Comparison of ENCODE assay signal across 50 mouse cellular contexts in genomic region chr8:65032107-65032506, GRCm38 (mm10). TPM values are rescaled to one million over a fixed set of nuclear protein-coding genes. Genes with fewer than 3 reads are reported as not detected.
"Had no signal": no experiment of that assay in that cellular context is flagged by ENCODE, and none has a peak within 500 bp of the region (broad histone marks: within the 10 kb centered on the region; RNA-seq: fewer than 3 reads in every experiment).

No protein-coding gene starts in this region.

- DNase-seq: heart, postnatal 10 days; heart, postnatal 14 days; heart, postnatal 36 days; heart, postnatal 4 days; kidney, adult 11 months; kidney, adult 18-20 months; kidney, adult 8-10 months; kidney, adult 9 months; kidney, postnatal 10 days; kidney, postnatal 14 days; kidney, postnatal 25 days; kidney, postnatal 36 days; kidney, postnatal 4 days; layer of hippocampus, adult 9-11 months; layer of hippocampus, postnatal 36 days had no signal

- H3K27me3 ChIP-seq: heart, embryonic 12.5 days; heart, embryonic 13.5 days; heart, embryonic 15.5 days; hindbrain, embryonic 12.5 days; hindbrain, embryonic 13.5 days; hindbrain, embryonic 15.5 days; intestine, embryonic 15.5 days; kidney, embryonic 15.5 days had no signal

- H3K4me2 ChIP-seq: heart, embryonic 11.5 days; heart, embryonic 12.5 days; heart, embryonic 13.5 days; heart, embryonic 15.5 days; hindbrain, embryonic 12.5 days; hindbrain, embryonic 13.5 days; hindbrain, embryonic 14.5 days; hindbrain, embryonic 15.5 days; intestine, embryonic 15.5 days; kidney, embryonic 15.5 days had no signal

- H3K9me3 ChIP-seq: heart, embryonic 10.5 days; heart, embryonic 12.5 days; heart, embryonic 13.5 days; heart, embryonic 15.5 days; hindbrain, embryonic 10.5 days; hindbrain, embryonic 12.5 days; hindbrain, embryonic 13.5 days; hindbrain, embryonic 15.5 days; intestine, embryonic 15.5 days; kidney, embryonic 15.5 days had no signal

- H3K4me3 ChIP-seq: heart, embryonic 10.5 days; heart, embryonic 12.5 days; heart, embryonic 13.5 days; heart, embryonic 15.5 days; hindbrain, embryonic 10.5 days; hindbrain, embryonic 12.5 days; hindbrain, embryonic 13.5 days; hindbrain, embryonic 15.5 days; intestine, embryonic 15.5 days; kidney, embryonic 15.5 days; layer of hippocampus, adult 2 months; left cerebral cortex, adult 2 months had no signal

- ATAC-seq: hindbrain, embryonic 16.5 days; hindbrain, postnatal 0 days; inflammation-experienced regulatory T-cells, adult 6 months; intestine, embryonic 15.5 days; intestine, embryonic 16.5 days; intestine, postnatal 0 days had no signal

- H3K36me3 ChIP-seq: heart, embryonic 10.5 days; heart, embryonic 12.5 days; heart, embryonic 13.5 days; heart, embryonic 15.5 days; hindbrain, embryonic 10.5 days; hindbrain, embryonic 12.5 days; hindbrain, embryonic 13.5 days; hindbrain, embryonic 15.5 days; intestine, embryonic 15.5 days; kidney, embryonic 15.5 days had no signal

- H3K27ac ChIP-seq: heart, embryonic 10.5 days; heart, embryonic 13.5 days; heart, embryonic 15.5 days; hindbrain, embryonic 10.5 days; hindbrain, embryonic 12.5 days; hindbrain, embryonic 13.5 days; hindbrain, embryonic 14.5 days; hindbrain, embryonic 15.5 days; hindbrain, postnatal 0 days; intestine, embryonic 15.5 days; kidney, embryonic 15.5 days; kidney, postnatal 0 days; layer of hippocampus, adult 2 months; left cerebral cortex, adult 2 months had no signal

- H3K9ac ChIP-seq: heart, embryonic 12.5 days; heart, embryonic 13.5 days; heart, embryonic 15.5 days; hindbrain, embryonic 12.5 days; hindbrain, embryonic 13.5 days; hindbrain, embryonic 14.5 days; hindbrain, embryonic 15.5 days; intestine, embryonic 15.5 days; kidney, embryonic 15.5 days had no signal

RNA-seq across cellular contexts. Expression of gene Apela, which starts 5.0 kb away (rescaled TPM):
- total RNA-seq: heart, postnatal 14 days; heart, postnatal 36 days; hematopoietic stem cell, adult 5-6 weeks; layer of hippocampus, adult 18-20 months; layer of hippocampus, adult 8-10 months; layer of hippocampus, postnatal 10 days; layer of hippocampus, postnatal 36 days; left cerebral cortex, adult 18-20 months; left cerebral cortex, adult 2 months had no signal
- polyA plus RNA-seq: inflammation-experienced regulatory T-cells, adult 6 months; large intestine, adult 2 months had no signal

RNA-seq across cellular contexts. Expression of gene Trim60, which starts 13.7 kb away (rescaled TPM):
- total RNA-seq: heart, postnatal 10 days; heart, postnatal 14 days; heart, postnatal 25 days; heart, postnatal 36 days; heart, postnatal 4 days; hematopoietic stem cell, adult 5-6 weeks; hindbrain, postnatal 0 days; layer of hippocampus, adult 18-20 months; layer of hippocampus, adult 2 months; layer of hippocampus, adult 8-10 months; layer of hippocampus, postnatal 10 days; layer of hippocampus, postnatal 14 days; layer of hippocampus, postnatal 25 days; layer of hippocampus, postnatal 36 days; left cerebral cortex, adult 18-20 months; left cerebral cortex, adult 2 months had no signal
- polyA plus RNA-seq: heart, embryonic 10.5 days; heart, embryonic 11.5 days; heart, embryonic 13.5 days; heart, embryonic 14.5 days; heart, embryonic 15.5 days; heart, embryonic 16.5 days; heart, postnatal 0 days; hindbrain, embryonic 10.5 days; hindbrain, embryonic 11.5 days; hindbrain, embryonic 12.5 days; hindbrain, embryonic 13.5 days; hindbrain, embryonic 15.5 days; hindbrain, embryonic 16.5 days; hindbrain, postnatal 0 days; inflammation-experienced regulatory T-cells, adult 6 months; intestine, embryonic 14.5 days; intestine, embryonic 15.5 days; intestine, embryonic 16.5 days; intestine, postnatal 0 days; large intestine, adult 2 months had no signal

RNA-seq across cellular contexts. Expression of gene Trim61, which starts 13.8 kb away (rescaled TPM):
- total RNA-seq: heart, postnatal 10 days; heart, postnatal 14 days; heart, postnatal 25 days; heart, postnatal 36 days; heart, postnatal 4 days; hematopoietic stem cell, adult 5-6 weeks; hindbrain, postnatal 0 days; layer of hippocampus, adult 18-20 months; layer of hippocampus, adult 2 months; layer of hippocampus, adult 8-10 months; layer of hippocampus, postnatal 10 days; layer of hippocampus, postnatal 14 days; layer of hippocampus, postnatal 25 days; layer of hippocampus, postnatal 36 days; left cerebral cortex, adult 18-20 months; left cerebral cortex, adult 2 months had no signal
- polyA plus RNA-seq: heart, embryonic 15.5 days; heart, postnatal 0 days; hindbrain, embryonic 10.5 days; hindbrain, embryonic 11.5 days; hindbrain, embryonic 12.5 days; hindbrain, embryonic 13.5 days; hindbrain, embryonic 15.5 days; hindbrain, embryonic 16.5 days; hindbrain, postnatal 0 days; inflammation-experienced regulatory T-cells, adult 6 months; intestine, embryonic 14.5 days; intestine, embryonic 15.5 days; large intestine, adult 2 months had no signal

RNA-seq across cellular contexts. Expression of gene Gm10663, which starts 42.7 kb away (rescaled TPM):
- total RNA-seq: heart, postnatal 10 days; heart, postnatal 14 days; heart, postnatal 25 days; heart, postnatal 36 days; heart, postnatal 4 days; hematopoietic stem cell, adult 5-6 weeks; hindbrain, postnatal 0 days; layer of hippocampus, adult 18-20 months; layer of hippocampus, adult 2 months; layer of hippocampus, adult 8-10 months; layer of hippocampus, postnatal 10 days; layer of hippocampus, postnatal 14 days; layer of hippocampus, postnatal 25 days; layer of hippocampus, postnatal 36 days; left cerebral cortex, adult 18-20 months; left cerebral cortex, adult 2 months had no signal
- polyA plus RNA-seq: heart, embryonic 10.5 days; heart, embryonic 11.5 days; heart, embryonic 12.5 days; heart, embryonic 13.5 days; heart, embryonic 14.5 days; heart, embryonic 15.5 days; heart, embryonic 16.5 days; heart, postnatal 0 days; hindbrain, embryonic 10.5 days; hindbrain, embryonic 11.5 days; hindbrain, embryonic 12.5 days; hindbrain, embryonic 13.5 days; hindbrain, embryonic 14.5 days; hindbrain, embryonic 15.5 days; hindbrain, embryonic 16.5 days; hindbrain, postnatal 0 days; inflammation-experienced regulatory T-cells, adult 6 months; intestine, embryonic 14.5 days; intestine, embryonic 15.5 days; intestine, embryonic 16.5 days; intestine, postnatal 0 days; kidney, embryonic 15.5 days; kidney, embryonic 16.5 days; kidney, postnatal 0 days; large intestine, adult 2 months had no signal

RNA-seq across cellular contexts. Expression of gene Trim75, which starts 44.5 kb away (rescaled TPM):
- total RNA-seq: heart, postnatal 10 days; heart, postnatal 14 days; heart, postnatal 25 days; heart, postnatal 36 days; heart, postnatal 4 days; hematopoietic stem cell, adult 5-6 weeks; hindbrain, postnatal 0 days; layer of hippocampus, adult 18-20 months; layer of hippocampus, adult 2 months; layer of hippocampus, adult 8-10 months; layer of hippocampus, postnatal 10 days; layer of hippocampus, postnatal 14 days; layer of hippocampus, postnatal 25 days; layer of hippocampus, postnatal 36 days; left cerebral cortex, adult 18-20 months; left cerebral cortex, adult 2 months had no signal
- polyA plus RNA-seq: heart, embryonic 10.5 days; heart, embryonic 12.5 days; heart, embryonic 13.5 days; heart, embryonic 15.5 days; heart, embryonic 16.5 days; heart, postnatal 0 days; hindbrain, embryonic 10.5 days; hindbrain, embryonic 11.5 days; hindbrain, embryonic 12.5 days; hindbrain, embryonic 14.5 days; hindbrain, embryonic 16.5 days; hindbrain, postnatal 0 days; intestine, embryonic 14.5 days; intestine, embryonic 15.5 days; intestine, embryonic 16.5 days; intestine, postnatal 0 days; kidney, embryonic 15.5 days; kidney, embryonic 16.5 days; kidney, postnatal 0 days; large intestine, adult 2 months had no signal
